Mouse (Mus musculus) olfactory bulb, adult 2 months (tissue): ENCODE results near the gene Aoc1.

Source experiments
- CTCF ChIP-seq: fragments of 200-500 bp; IDR thresholded peaks from 2 replicates; pipeline ENCODE4 v1.5.1; 2012; ENCODE audit warnings: low read depth, mild to moderate bottlenecking, low read length, moderate library complexity; ENCODE audit not compliant: insufficient read depth
- POLR2A ChIP-seq: fragments of 200-500 bp; IDR thresholded peaks from 2 replicates; pipeline ENCODE4 v1.6.1; 2012; ENCODE audit warnings: mild to moderate bottlenecking, low read depth, low read length, moderate library complexity; ENCODE audit not compliant: insufficient read depth

GRCm38 (mm10) chr6:48949596-48949995 is 76.9 kb downstream of the Aoc1 start:
- TF ChIP-seq CTCF: no peak
- no peak for TF ChIP-seq POLR2A
